Mouse (Mus musculus) neural tube, embryonic 10.5 days (tissue): ENCODE data around the gene Sf3b3.
"Not testable (repeated sequence)": the region's sequence is repeated elsewhere in the genome, so short reads cannot be mapped to it uniquely, and the experiment has no call there.

Experiments used
- DNase-seq: peaks from one replicate; pipeline ENCODE4 v3.0.0-alpha.2; 2017; ENCODE audit warnings: low spot score; ENCODE audit errors: extremely low spot score

Sf3b3 gene

DNA sequence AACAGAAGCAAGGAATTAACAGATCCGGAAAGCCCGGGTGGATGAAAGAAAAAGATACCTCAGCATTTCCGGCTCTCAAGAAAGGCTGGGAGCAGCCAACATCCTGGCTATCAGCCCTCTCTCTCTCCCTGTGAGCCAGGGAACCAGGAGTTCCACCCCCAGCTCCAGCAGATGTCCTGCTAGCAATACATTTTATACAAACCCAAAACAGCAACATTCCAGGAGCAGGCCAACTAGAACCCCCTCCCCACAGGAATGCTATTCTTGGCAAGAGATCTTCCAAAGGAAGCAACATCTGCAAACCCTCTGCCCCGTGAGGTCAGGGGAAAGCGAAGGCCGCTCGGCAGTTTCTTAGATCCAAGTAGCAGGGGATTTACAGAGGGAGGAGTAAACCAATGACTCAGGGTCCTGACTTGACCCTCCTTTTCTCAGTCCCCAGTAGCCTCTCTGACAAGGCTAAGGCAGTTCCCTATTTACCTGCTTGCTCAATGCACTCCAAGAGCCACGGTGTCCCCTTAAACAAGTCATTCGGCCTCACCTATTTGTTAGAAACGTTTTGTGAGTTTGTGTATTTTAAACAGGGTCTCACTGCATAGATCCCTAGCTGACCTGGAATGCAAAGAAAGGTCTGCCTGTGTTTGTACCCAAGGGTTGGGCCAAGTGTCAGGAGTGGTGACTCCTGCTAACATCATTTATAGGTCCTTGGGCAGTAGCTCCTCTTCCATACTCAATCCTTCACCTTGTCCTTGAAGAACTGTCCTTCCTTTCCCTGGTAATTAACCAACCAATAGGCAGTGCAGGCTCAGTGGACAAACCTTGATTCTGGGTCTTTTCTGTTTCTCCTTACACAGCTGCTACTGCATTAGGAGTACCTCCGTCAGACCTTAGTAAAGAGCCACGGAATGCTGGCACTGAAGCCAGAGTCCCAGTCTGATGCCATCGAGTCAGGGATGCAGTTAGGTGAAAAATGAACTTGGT is 37.8 kb downstream of the Sf3b3 start:
- DNase-seq, result no peak

GRCm38 (mm10) chr8:110806146-110806545 is 40.4 kb downstream of the Sf3b3 start:
- DNase-seq, result no peak

DNA sequence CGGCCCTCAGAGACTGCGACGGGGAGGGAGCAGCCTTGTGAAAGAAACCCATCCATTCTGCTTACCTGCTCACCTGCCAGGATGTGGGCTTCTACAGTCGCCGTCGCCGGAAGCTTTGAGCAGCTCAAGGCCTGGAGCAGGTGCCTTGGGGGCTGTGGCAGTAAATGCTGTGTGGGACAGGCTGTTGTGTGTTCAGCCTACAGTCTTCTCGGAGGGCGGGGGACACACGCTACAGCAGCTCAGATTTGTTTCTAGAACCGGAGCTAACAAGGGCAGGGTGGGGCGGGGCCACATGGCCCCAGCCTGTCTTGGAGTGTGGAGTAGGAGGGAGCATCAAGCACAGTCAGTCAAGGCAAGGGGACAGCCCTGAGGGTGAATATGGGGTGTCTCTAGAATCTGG is 40.9 kb downstream of the Sf3b3 start, which contains the start of gene Il34:
TSS of gene Il34 (minus strand) at position 256 of the 400 bp plus-strand sequence.
- DNase-seq, result no peak

- DNase-seq, result no peak
Observed at GRCm38 (mm10) chr8:110804825-110805514, 41.6 kb downstream of the Sf3b3 start.

DNA sequence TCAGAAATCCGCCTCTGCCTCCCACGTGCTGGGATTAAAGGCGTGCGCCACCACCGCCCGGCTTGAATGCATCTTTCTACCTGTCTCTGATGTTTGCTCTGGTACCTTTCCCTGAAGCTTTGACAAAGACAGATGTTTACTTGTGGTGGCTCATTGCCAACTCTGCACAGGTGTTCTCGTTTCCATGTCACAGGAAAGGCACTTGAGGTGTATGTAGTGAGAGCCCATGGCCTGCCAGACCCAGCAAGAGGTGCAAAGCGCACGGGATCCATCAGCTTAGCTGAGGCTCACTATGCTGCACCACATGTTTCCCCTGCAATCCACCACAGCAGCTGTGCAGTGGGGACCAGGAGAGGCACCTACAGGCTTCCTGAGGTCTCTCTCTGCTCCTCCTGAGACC is 42.7 kb downstream of the Sf3b3 start:
- DNase-seq, result no peak

- DNase-seq, result no peak
Observed at GRCm38 (mm10) chr8:110802988-110803387, 43.6 kb downstream of the Sf3b3 start.

DNA sequence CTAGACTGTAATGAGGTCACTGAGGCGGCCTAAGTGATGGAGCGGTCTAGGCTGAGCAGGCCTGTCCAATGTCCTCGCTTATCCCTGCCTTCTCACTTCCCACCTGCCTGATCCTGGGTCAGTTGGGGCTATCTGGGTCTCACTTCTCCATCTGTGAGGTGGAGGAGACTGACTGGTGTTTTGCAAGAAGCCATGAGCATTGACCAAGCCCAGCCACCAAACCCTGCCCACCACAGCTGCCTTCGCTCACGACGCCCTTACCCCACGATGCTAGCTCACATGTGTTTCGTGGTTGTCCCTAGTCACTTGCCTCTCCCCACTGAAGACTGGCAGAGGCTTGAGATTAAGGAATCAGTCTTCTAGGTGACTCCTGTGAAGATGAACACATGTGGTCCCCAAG is 49.5 kb downstream of the Sf3b3 start:
- no peak for DNase-seq

DNA sequence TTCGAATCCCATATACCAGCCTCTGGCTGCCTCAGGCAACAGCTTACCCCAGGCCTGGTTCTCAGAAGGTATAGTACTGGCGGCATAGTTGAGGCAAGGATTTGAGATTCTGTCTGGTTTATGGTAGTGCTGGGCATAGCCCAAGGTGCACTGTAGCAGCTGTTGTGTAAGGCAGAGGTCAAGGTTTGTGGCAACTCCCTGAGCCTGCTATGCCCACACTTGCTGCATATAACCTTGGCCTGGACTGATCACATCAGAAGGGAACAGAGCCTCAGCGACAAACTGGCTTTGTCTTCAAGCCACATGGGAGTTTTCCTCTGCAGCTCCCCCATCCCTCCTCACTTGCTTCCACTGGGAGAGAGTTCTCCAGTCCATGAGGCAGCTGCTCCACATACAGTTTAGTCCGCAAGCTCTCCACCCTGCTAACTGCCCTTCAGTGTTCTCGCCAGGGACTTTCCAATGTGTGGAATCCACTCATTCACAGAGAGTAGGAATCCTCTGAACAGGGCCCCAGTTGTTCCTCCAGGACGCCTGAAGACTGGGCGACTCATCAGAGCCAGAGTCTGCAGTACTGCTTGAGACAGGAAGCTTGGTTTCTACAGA is 52.1 kb downstream of the Sf3b3 start:
- DNase-seq, result no peak

DNA sequence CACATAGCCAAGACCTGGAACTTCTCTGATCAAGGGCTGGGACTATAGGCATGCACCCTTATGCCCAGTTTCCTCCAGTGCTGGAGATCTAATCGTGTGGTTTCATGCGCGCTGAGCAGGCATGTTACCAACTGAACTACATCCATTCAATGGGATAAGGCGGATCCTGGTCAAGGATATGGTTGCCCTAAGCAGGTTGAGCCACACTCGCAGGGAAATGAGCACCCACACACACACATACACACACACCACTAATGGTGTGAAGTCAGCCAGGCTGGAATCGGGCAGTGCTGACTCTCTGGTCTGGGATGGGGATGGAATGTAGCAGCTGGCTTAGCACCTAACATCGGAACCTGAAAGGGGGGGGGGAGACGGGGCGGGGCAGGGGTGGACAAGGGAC is 52.7 kb downstream of the Sf3b3 start:
- DNase-seq, result no peak

DNA sequence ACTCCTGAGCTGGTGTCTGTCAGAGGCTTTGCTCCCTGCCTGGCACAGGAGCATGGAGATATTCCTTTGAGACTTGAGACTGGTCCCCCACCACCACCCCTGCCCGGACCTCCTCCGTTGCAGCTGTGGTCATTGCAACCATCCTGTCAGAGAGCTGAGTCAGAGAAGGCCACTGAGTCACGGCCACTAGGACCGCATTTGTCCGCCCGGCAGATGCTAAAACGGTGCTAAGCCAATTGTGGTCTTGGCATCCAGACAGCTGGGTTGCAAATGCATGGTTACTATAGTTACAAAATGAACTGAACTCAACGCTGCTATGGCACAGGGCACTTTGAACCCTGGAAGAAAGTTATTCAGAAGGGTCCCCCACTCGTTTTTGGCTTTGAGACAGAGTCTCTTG is 53.1 kb downstream of the Sf3b3 start:
- no peak for DNase-seq

DNA sequence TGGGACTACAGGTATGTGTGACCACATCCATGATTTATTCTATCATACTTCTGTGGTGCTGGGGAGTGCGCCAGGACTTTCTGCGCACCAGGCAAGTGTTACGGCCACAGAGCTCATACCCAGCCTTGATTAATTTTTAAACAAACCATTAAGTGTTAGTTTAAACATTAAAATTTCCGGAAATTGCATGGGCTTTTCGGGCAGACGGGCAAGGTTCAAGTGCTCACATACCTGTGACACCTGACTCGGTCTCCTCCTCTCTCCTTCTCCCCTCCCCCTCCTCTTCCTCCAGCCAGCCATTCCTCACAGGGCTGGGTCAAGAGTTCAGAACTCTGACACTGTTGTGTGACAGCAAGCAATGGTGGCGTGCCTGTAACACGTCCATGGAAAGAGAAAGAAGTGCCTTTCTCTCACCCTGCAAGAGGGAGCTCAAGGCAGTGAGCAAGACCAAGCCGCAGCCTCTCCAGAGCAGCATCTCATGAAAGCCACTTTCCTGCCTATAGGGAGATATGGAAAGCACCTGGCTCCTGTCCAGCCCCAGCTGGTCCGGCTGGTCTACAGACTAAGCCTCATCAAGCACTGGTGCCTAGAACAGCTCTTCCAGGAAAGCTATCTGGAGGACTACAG is 53.9 kb downstream of the Sf3b3 start:
- no peak for DNase-seq

DNA sequence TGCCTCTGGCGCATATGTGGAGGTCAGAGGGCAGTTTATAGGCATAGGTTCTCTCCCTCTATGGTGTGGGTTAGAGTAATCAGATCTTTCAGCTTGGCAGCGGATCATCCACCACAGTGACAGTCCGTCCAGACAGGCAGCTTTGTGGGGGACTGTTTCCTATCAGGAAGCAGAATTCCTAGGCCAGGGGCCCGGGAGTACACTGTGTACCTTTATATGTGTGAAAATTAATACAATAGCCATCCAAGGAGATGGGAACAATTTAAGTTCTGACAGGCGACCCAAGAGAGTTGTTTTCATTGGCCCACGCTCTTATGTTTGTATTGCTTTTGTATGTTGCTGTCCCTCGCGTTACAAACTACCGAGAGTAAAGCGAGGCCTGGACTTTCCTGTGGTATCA is 55.4 kb downstream of the Sf3b3 start:
- no peak for DNase-seq

GRCm38 (mm10) chr8:110790270-110790669 is 56.3 kb downstream of the Sf3b3 start:
- DNase-seq, result no peak

DNA sequence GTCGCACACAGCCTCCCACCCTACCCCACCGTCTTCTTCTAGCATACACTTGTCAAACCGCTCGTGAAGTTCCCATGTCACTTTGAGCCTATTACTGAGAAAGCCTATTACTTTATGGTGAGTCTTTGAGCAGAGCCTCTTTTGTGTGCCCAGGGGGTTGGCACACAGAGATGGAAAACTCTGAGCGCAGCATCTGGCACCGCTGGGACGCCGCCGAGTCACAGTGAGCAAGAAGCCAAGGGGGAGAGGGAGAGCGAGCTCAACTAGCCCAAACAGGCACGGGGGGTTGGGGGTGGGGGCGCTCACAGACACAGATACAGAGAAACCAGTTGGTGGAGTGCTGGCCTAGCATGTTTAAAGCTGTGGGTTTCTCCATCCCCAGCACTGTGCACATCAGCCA is 57.0 kb downstream of the Sf3b3 start:
- DNase-seq, result no peak

DNA sequence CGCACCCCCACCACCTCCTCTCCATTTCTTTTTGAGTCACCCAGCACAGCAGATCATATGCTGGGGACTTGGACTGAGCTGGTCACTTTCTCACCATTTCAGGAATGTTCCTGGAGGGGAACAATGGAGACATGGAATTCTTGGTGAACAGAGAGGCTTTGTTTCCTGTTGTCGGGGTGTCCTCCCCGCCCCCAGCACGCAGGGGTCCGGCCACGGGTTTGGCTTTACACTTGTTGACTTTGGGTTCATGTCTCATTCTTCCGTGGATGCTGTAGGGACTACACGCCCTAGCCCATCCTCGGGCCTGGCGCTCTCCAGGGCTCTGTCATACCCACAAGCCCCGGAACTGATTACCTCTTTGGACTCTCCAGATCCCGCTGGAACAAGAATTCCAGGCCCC is 57.6 kb downstream of the Sf3b3 start:
- DNase-seq, result no peak

GRCm38 (mm10) chr8:110787411-110787954 is 59.1 kb downstream of the Sf3b3 start:
- DNase-seq, result no peak

- no peak for DNase-seq
Observed at GRCm38 (mm10) chr8:110786934-110787333, 59.7 kb downstream of the Sf3b3 start.

GRCm38 (mm10) chr8:110786501-110786900 is 60.1 kb downstream of the Sf3b3 start:
- not testable (repeated sequence) for DNase-seq

GRCm38 (mm10) chr8:110785366-110785765 is 61.2 kb downstream of the Sf3b3 start:
- DNase-seq, result no peak

DNA sequence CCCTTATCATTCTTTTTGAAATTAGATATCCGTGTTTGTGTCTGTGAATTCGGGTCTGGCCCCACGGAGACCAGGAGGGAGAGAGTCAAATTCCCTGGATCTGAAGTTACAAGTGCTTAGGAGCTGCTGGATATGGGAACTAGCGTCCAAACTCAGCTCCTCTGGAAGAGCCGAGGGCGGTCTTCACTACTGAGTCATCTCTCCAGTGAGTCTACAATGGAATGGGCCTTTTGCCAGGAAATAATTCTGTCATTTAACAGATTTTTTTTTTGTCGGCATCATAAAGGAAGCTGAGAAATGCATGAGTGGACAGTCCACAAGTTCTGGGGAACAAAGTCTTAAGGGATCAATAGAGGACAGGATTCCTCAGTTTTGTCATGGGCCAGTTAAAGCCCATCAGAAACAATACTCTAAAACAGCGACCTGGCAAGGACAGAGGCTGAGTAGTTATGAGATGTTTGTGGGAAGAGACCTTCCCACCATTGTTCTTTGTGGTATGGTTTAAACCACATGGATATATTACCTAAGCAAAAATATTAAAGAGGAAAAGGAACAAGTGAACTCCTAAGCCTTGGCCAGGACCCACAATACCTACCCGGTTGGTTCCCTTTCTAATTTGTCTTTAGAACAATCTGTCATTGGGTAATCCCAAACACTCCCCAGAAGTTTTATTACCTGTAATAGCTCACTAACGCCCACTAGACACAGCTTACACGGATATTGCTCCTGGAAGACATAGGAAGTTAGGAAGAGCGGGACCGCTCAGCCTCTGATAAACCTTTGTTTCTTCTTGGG is 66.5 kb downstream of the Sf3b3 start:
- no peak for DNase-seq

- no peak for DNase-seq
Observed at GRCm38 (mm10) chr8:110776335-110776734, 70.3 kb downstream of the Sf3b3 start.
